Mouse (Mus musculus) cerebellum, adult 2 months (tissue): ENCODE results near the gene Sec24d. TPM values are rescaled to one million over a fixed set of nuclear protein-coding genes. Genes with fewer than 3 reads are reported as not detected.

ENCODE experiments used
- DNase-seq, 2 experiments: peaks; one replicate each; pipeline ENCODE4 v3.0.0; 2021
- H3K27ac ChIP-seq: fragments of 200-500 bp; 2 replicates; pipeline ENCODE4 v1.5.1; 2012; ENCODE audit warnings: low read length, control low read depth, inconsistent platforms; ENCODE audit not compliant: insufficient read depth
- H3K27me3 ChIP-seq: fragments of 200-500 bp; 2 replicates; pipeline ENCODE4 v1.6.1; 2012; ENCODE audit warnings: inconsistent platforms, mild to moderate bottlenecking, low read length, moderate library complexity; ENCODE audit not compliant: control insufficient read depth, insufficient read depth
- H3K4me1 ChIP-seq: fragments of 200-500 bp; 2 replicates; pipeline ENCODE4 v1.6.1; 2011; ENCODE audit warnings: low read length; ENCODE audit not compliant: control insufficient read depth, insufficient read depth
- H3K4me3 ChIP-seq: fragments of 200-500 bp; replicated peaks from 2 replicates; pipeline ENCODE3; 2011; ENCODE audit warnings: mild to moderate bottlenecking, low read depth, low read length, control low read depth; ENCODE audit not compliant: insufficient read depth
- CTCF ChIP-seq: fragments of 200-500 bp; IDR thresholded peaks from 2 replicates; pipeline ENCODE4 v1.5.1; 2011; ENCODE audit warnings: low read depth, mild to moderate bottlenecking, control low read depth, low read length, moderate library complexity, borderline replicate concordance; ENCODE audit not compliant: insufficient read depth
- POLR2A ChIP-seq: fragments of 200-500 bp; IDR thresholded peaks from 2 replicates; pipeline ENCODE4 v1.6.1; 2011; ENCODE audit warnings: low read length, control low read depth, borderline replicate concordance; ENCODE audit not compliant: insufficient read depth
- WGBS: fragments of 180-500 bp; shearing (Covaris S2); methylation state at CpG from one replicate; pipeline ENCODE4 v1.1.7; 2018; 5-methylcytosine and 5-hydroxymethylcytosine counted together
- polyA plus RNA-seq: library from polyadenylated mRNA; depleted of rRNA; stranded (reverse); fragments of >200 nt; gene quantifications from 2 replicates; pipeline ENCODE4 v1.2.3, GENCODE M21; 2012; rRNA removed

The Sec24d gene
- polyA plus RNA-seq, 1 experiment: 6.4 TPM

GRCm38 (mm10) chr3:123391180-123391579 is 123.9 kb downstream of the Sec24d start:
- H3K4me3 ChIP-seq: no peak overlapping the region
- TF ChIP-seq CTCF: no peak
- TF ChIP-seq POLR2A: no peak
- H3K4me1 ChIP-seq: no peaks in the 10 kb centered on the region
- 82% methylated on average over 4 of the region's 4 CpGs for WGBS
- H3K27me3 ChIP-seq: no peaks in the 10 kb centered on the region
- no peak overlapping the region for H3K27ac ChIP-seq
- no peak for DNase-seq

DNA sequence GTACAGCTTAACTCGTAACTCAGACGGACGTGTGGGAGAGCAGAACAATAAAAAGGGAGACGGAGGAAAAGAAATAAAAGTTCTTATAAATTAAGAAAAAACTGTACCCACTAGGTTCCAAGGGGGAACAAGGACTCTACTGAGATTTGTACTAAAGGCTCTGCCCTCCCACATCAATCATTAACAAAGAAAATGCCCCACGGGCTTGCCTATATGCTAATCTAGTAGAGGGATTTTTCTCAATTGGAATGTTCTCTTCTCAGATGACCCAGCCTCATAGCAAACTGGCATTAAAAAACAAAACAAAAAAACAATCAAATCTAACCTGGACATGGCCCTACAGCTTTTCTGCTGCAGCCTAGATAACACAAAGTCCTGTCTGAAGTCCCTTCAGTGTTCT is 128.4 kb downstream of the Sec24d start:
- Histone ChIP-seq H3K4me3 (no peak overlapping the region), H3K4me1 (no peaks in the 10 kb centered on the region), H3K27me3 (no peaks in the 10 kb centered on the region), H3K27ac (no peak overlapping the region)
- 90% methylated on average over 5 of the region's 5 CpGs for WGBS
- TF ChIP-seq POLR2A: no peak
- TF ChIP-seq CTCF: no peak
- DNase-seq: no peak

DNA sequence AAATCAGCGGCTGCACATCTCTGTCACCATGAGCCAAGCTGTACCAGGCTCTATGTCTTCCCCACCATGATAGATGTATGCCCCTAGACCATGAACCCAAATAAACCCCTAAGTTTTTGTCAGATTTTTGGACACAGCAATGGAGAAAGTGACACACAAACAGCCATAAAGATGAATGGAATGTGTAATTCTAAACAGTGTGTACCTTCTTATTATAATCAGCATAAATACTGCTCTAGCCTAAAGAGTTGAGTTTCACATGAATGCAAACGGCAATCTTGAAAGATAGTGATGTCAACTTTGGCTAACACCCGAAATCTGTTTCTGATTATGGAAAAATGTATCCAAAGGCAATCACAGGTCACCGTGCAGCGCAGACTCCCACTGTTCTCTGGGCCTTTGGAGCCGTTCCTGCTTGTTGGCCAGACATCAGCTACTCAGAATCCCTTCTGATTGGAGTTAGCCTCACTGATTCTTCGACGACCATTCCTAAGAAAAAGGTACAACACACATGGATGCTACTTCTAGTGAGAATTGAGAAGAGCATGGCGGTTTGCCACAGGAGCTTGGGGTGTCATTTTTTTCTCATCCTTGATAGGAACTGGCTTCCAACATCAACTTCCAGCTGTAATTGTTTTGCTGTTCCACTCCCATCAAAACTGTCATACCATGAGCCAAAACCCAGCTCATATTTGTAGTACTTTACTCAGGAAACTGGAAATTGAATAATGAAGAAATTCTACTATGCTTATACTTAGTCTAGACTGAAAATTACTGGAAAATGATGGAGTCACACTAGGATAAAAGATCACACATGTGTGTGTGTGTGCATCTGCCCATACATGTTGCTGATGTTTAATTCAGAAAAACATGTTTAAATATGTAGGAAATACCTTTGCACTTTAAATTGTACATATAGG is 130.6 kb downstream of the Sec24d start:
- H3K27me3 ChIP-seq: no peaks in the 10 kb centered on the region
- WGBS: 61% methylated on average over 9 of the region's 9 CpGs
- no peak for TF ChIP-seq CTCF
- no peak for TF ChIP-seq POLR2A
- no peak overlapping the region for H3K27ac ChIP-seq
- no peak for DNase-seq
- H3K4me1 ChIP-seq: no peaks in the 10 kb centered on the region
- no peak overlapping the region for H3K4me3 ChIP-seq

DNA sequence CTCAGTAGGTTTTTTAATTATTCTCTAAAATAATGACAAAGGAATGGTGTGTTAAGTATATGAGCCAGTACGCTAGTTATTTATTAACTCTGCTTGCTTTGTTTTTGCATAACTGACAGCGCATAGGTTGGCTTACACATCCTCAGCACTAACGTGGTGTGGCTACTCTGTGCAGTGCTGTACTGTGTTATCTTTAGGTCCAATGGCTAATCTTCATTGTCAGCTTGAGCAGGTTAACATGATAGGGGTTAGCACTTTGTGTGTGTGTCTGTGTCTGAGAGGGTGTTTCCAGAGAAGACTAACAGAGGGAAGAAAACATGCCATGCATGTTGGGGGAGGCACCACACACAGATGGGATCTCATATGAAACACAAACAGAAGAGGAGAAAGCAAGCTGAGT is 137.7 kb downstream of the Sec24d start:
- no peak for TF ChIP-seq CTCF
- TF ChIP-seq POLR2A: no peak
- Histone ChIP-seq H3K27ac (no peak overlapping the region), H3K4me1 (no peaks in the 10 kb centered on the region), H3K27me3 (no peaks in the 10 kb centered on the region), H3K4me3 (no peak overlapping the region)
- no peak for DNase-seq
- 85% methylated on average over 3 of the region's 3 CpGs for WGBS

- no peaks in the 10 kb centered on the region for H3K4me1 ChIP-seq
- H3K4me3 ChIP-seq: no peak overlapping the region
- TF ChIP-seq CTCF (no peak), POLR2A (no peak)
- DNase-seq: no peak
- H3K27ac ChIP-seq: no peak overlapping the region
- 81% methylated on average over 6 of the region's 6 CpGs for WGBS
- no peaks in the 10 kb centered on the region for H3K27me3 ChIP-seq
These were observed 144.7 kb downstream of the Sec24d start for GRCm38 (mm10) chr3:123411821-123412578.

GRCm38 (mm10) chr3:123413173-123413572 is 145.9 kb downstream of the Sec24d start:
- TF ChIP-seq CTCF (no peak), POLR2A (no peak)
- H3K27ac ChIP-seq: no peak overlapping the region
- DNase-seq: no peak
- H3K27me3 ChIP-seq: no peaks in the 10 kb centered on the region
- 23% methylated on average over 5 of the region's 5 CpGs for WGBS
- H3K4me1 ChIP-seq: no peaks in the 10 kb centered on the region
- no peak overlapping the region for H3K4me3 ChIP-seq

Other genes with a start within 250 kb of the Sec24d start
- 0.11 TPM in 1 of 2 replicates, not detected in the other for gene Myoz2, start 232.4 kb upstream of the Sec24d start, polyA plus RNA-seq
- 2.4 and 2.9 TPM in 2 replicates for gene Synpo2, start 31.3 kb upstream of the Sec24d start, polyA plus RNA-seq
- 15.5 and 15.7 TPM in 2 replicates for gene Mettl14, start 118.7 kb downstream of the Sec24d start, polyA plus RNA-seq
- 1.7 and 2.4 TPM in 2 replicates for gene Prss12, start 179.5 kb downstream of the Sec24d start, polyA plus RNA-seq